Mouse (Mus musculus) midbrain, postnatal 0 days (tissue): ENCODE measurements at regions not wholly inside any gene's neighbourhood (a gene's known extent, or its start where the extent isn't known, plus 50 kb on each side); places are given as distances from the start of the nearest gene placed in this dataset.

Source experiments
- ATAC-seq: fragments of 200-750 bp; cut with Nextera tagmentation; 2 replicates; pipeline ENCODE4 v1.8.0; 2017; ENCODE audit warnings: moderate number of reproducible peaks, mild to moderate bottlenecking, moderate TSS enrichment, moderate library complexity; ENCODE audit not compliant: low FRiP score
- DNase-seq: peaks from one replicate; pipeline ENCODE4 v3.0.0-alpha.2; 2015; ENCODE audit warnings: low spot score
- H3K27ac ChIP-seq: fragments of 300-500 bp; sonication (generic); 2 replicates; pipeline ENCODE4 v1.5.1; 2014; ENCODE audit warnings: low read depth, mild to moderate bottlenecking, low read length, mixed read lengths
- H3K27me3 ChIP-seq: fragments of 300-500 bp; sonication (generic); 2 replicates; pipeline ENCODE4 v1.6.1; 2014; ENCODE audit warnings: low read length, control low read depth, mixed read lengths; ENCODE audit not compliant: insufficient read depth
- H3K36me3 ChIP-seq: fragments of 300-500 bp; sonication (generic); 2 replicates; pipeline ENCODE4 v1.6.1; 2014; ENCODE audit warnings: low read length, control low read depth, mixed read lengths; ENCODE audit not compliant: insufficient read depth
- H3K4me1 ChIP-seq: fragments of 300-500 bp; sonication (generic); 2 replicates; pipeline ENCODE4 v1.6.1; 2014; ENCODE audit warnings: mild to moderate bottlenecking, control low read depth, antibody characterized with exemption, low read length, mixed read lengths; ENCODE audit not compliant: insufficient read depth
- H3K4me2 ChIP-seq: fragments of 300-500 bp; sonication (generic); 2 replicates; pipeline ENCODE4 v1.6.1; 2014; ENCODE audit warnings: low read depth, mild to moderate bottlenecking, low read length, mixed read lengths; ENCODE audit not compliant: poor library complexity, severe bottlenecking
- H3K4me3 ChIP-seq: fragments of 300-500 bp; sonication (generic); 2 replicates; pipeline ENCODE4 v1.5.1; 2014; ENCODE audit warnings: low read depth, mild to moderate bottlenecking, low read length, moderate library complexity
- H3K9ac ChIP-seq: fragments of 300-500 bp; sonication (generic); replicated peaks from 2 replicates; pipeline ENCODE4 v1.6.1; 2014; ENCODE audit warnings: mild to moderate bottlenecking, low read length, moderate library complexity, mixed read lengths; ENCODE audit not compliant: poor library complexity, severe bottlenecking
- H3K9me3 ChIP-seq: fragments of 300-500 bp; sonication (generic); 2 replicates; pipeline ENCODE4 v1.6.1; 2016; ENCODE audit warnings: low read length, control low read depth
- CTCF ChIP-seq: IDR thresholded peaks from 2 replicates; pipeline ENCODE4 v1.5.1; 2016; ENCODE audit warnings: antibody characterized with exemption, mild to moderate bottlenecking
- WGBS: fragments of 180-500 bp; shearing (Covaris S2); extraction: QIAGEN DNeasy Blood & Tissue Kit; methylation state at CpG from one replicate; pipeline ENCODE4 v1.1.7; 2014; 5-methylcytosine and 5-hydroxymethylcytosine counted together

- no peak overlapping the region for H3K4me3 ChIP-seq
- H3K4me2 ChIP-seq, result no peak overlapping the region
- H3K4me1 ChIP-seq, result no peaks in the 10 kb centered on the region
- ATAC-seq, result no peak
- no peak overlapping the region for H3K27ac ChIP-seq
- H3K27me3 ChIP-seq, result peaks cover 4% of the 10 kb centered on the region; the same call in 1 of the 2 replicates
- 45% methylated on average over 6 of the region's 6 CpGs for WGBS
- no peaks in the 10 kb centered on the region for H3K9me3 ChIP-seq
- no peaks in the 10 kb centered on the region for H3K36me3 ChIP-seq
- no peak for DNase-seq
- TF ChIP-seq CTCF, result no peak
- H3K9ac ChIP-seq, result no peak overlapping the region
Measured at GRCm38 (mm10) chr3:52754978-52755377, 262.1 kb downstream of the Cog6 start.

GRCm38 (mm10) chr3:52754401-52754800 is 262.6 kb downstream of the Cog6 start:
- Histone ChIP-seq H3K36me3 (no peaks in the 10 kb centered on the region), H3K4me3 (no peak overlapping the region), H3K27ac (no peak overlapping the region), H3K4me1 (no peaks in the 10 kb centered on the region), H3K4me2 (no peak overlapping the region), H3K27me3 (peaks cover 4% of the 10 kb centered on the region; the same call in 1 of the 2 replicates), H3K9me3 (no peaks in the 10 kb centered on the region), H3K9ac (no peak overlapping the region)
- no peak for TF ChIP-seq CTCF
- 43% methylated on average over 4 of the region's 4 CpGs for WGBS
- no peak for DNase-seq
- no peak for ATAC-seq

GRCm38 (mm10) chr3:52746917-52747316 is 270.1 kb downstream of the Cog6 start:
- no peak overlapping the region for H3K27ac ChIP-seq
- WGBS, result 63% methylated on average over 3 of the region's 3 CpGs
- H3K36me3 ChIP-seq, result no peaks in the 10 kb centered on the region
- DNase-seq, result no peak
- no peak for TF ChIP-seq CTCF
- H3K9me3 ChIP-seq, result no peaks in the 10 kb centered on the region
- ATAC-seq, result no peak
- no peak overlapping the region for H3K4me3 ChIP-seq
- no peak overlapping the region for H3K9ac ChIP-seq
- no peaks in the 10 kb centered on the region for H3K27me3 ChIP-seq
- H3K4me2 ChIP-seq, result no peak overlapping the region
- no peaks in the 10 kb centered on the region for H3K4me1 ChIP-seq

GRCm38 (mm10) chr3:52744334-52744733 is 272.7 kb downstream of the Cog6 start:
- no peak overlapping the region for H3K27ac ChIP-seq
- H3K36me3 ChIP-seq, result no peaks in the 10 kb centered on the region
- H3K4me3 ChIP-seq, result no peak overlapping the region
- ATAC-seq, result no peak
- DNase-seq, result peak; percentile 61
- no peaks in the 10 kb centered on the region for H3K27me3 ChIP-seq
- H3K4me2 ChIP-seq, result no peak overlapping the region
- H3K9me3 ChIP-seq, result no peaks in the 10 kb centered on the region
- WGBS, result 80% methylated on average over 8 of the region's 8 CpGs
- no peak for TF ChIP-seq CTCF
- H3K9ac ChIP-seq, result no peak overlapping the region
- H3K4me1 ChIP-seq, result no peaks in the 10 kb centered on the region

GRCm38 (mm10) chr3:52740466-52741026 is 276.5 kb downstream of the Cog6 start:
- ATAC-seq (no peak), DNase-seq (peak; percentile 70)
- Histone ChIP-seq H3K9me3 (no peaks in the 10 kb centered on the region), H3K4me2 (no peak overlapping the region), H3K36me3 (no peaks in the 10 kb centered on the region), H3K4me1 (no peaks in the 10 kb centered on the region), H3K4me3 (no peak overlapping the region), H3K9ac (no peak overlapping the region), H3K27me3 (no peaks in the 10 kb centered on the region), H3K27ac (no peak overlapping the region)
- 64% methylated on average over 9 of the region's 9 CpGs for WGBS
- no peak for TF ChIP-seq CTCF

GRCm38 (mm10) chr3:52739526-52739925 is 277.5 kb downstream of the Cog6 start:
- H3K9ac ChIP-seq, result no peak overlapping the region
- 75% methylated on average over 4 of the region's 4 CpGs for WGBS
- H3K9me3 ChIP-seq, result no peaks in the 10 kb centered on the region
- no peaks in the 10 kb centered on the region for H3K36me3 ChIP-seq
- no peak for TF ChIP-seq CTCF
- no peak for ATAC-seq
- H3K4me1 ChIP-seq, result no peaks in the 10 kb centered on the region
- no peak overlapping the region for H3K27ac ChIP-seq
- no peak overlapping the region for H3K4me3 ChIP-seq
- H3K4me2 ChIP-seq, result no peak overlapping the region
- no peaks in the 10 kb centered on the region for H3K27me3 ChIP-seq
- DNase-seq, result no peak
